Mouse (Mus musculus) intestine, postnatal 0 days (tissue): ENCODE measurements around the gene Klhdc8a. TPM values are rescaled to one million over a fixed set of nuclear protein-coding genes. Genes with fewer than 3 reads are reported as not detected.
A peak's percentile ranks its signal among the peaks of the same experiment; 100 is the strongest.

Source experiments
- ATAC-seq: fragments of 200-750 bp; cut with Nextera tagmentation; 2 replicates; pipeline ENCODE4 v1.8.0; 2017; ENCODE audit warnings: mild to moderate bottlenecking, moderate TSS enrichment, moderate library complexity
- H3K27ac ChIP-seq: fragments of 300-500 bp; sonication (generic); 2 replicates; pipeline ENCODE4 v1.5.1; 2014; ENCODE audit warnings: mild to moderate bottlenecking, low read depth, low read length, moderate library complexity
- H3K27me3 ChIP-seq: fragments of 300-500 bp; sonication (generic); replicated peaks from 2 replicates; pipeline ENCODE4 v1.6.1; 2014; ENCODE audit warnings: low read length, mixed read lengths; ENCODE audit not compliant: control insufficient read depth, insufficient read depth
- H3K36me3 ChIP-seq: fragments of 300-500 bp; sonication (generic); 2 replicates; pipeline ENCODE4 v1.6.1; 2014; ENCODE audit warnings: mild to moderate bottlenecking, moderate library complexity; ENCODE audit not compliant: control insufficient read depth, insufficient read depth
- H3K4me1 ChIP-seq: fragments of 300-500 bp; sonication (generic); replicated peaks from 2 replicates; pipeline ENCODE4 v1.6.1; 2014; ENCODE audit warnings: antibody characterized with exemption, low read length, mixed read lengths; ENCODE audit not compliant: control insufficient read depth, insufficient read depth
- H3K4me2 ChIP-seq: fragments of 300-500 bp; sonication (generic); replicated peaks from 2 replicates; pipeline ENCODE4 v1.6.1; 2014; ENCODE audit warnings: low read depth, mild to moderate bottlenecking, moderate library complexity
- H3K4me3 ChIP-seq: fragments of 300-500 bp; sonication (generic); 2 replicates; pipeline ENCODE4 v1.5.1; 2014; ENCODE audit warnings: low read depth, low read length
- H3K9ac ChIP-seq: fragments of 300-500 bp; sonication (generic); 2 replicates; pipeline ENCODE4 v1.6.1; 2014; ENCODE audit warnings: mild to moderate bottlenecking, low read depth, low read length
- H3K9me3 ChIP-seq: fragments of 300-500 bp; sonication (generic); 2 replicates; pipeline ENCODE4 v1.6.1; 2016; ENCODE audit warnings: mixed run types; ENCODE audit not compliant: control insufficient read depth
- CTCF ChIP-seq: sonication (generic); IDR thresholded peaks from 2 replicates; pipeline ENCODE4 v1.5.1; 2016; ENCODE audit warnings: low read depth, mild to moderate bottlenecking, control low read depth, antibody characterized with exemption, moderate library complexity
- WGBS: fragments of 180-500 bp; shearing (Covaris S2); extraction: QIAGEN DNeasy Blood & Tissue Kit; methylation state at CpG from one replicate; pipeline ENCODE4 v1.1.7; 2014; 5-methylcytosine and 5-hydroxymethylcytosine counted together
- polyA plus RNA-seq: library from polyadenylated mRNA; unstranded; fragments of >200 nt; fragmentation: Nextera tagmentation; extraction: Ambion mirVana; gene quantifications from 2 replicates; pipeline ENCODE4 v1.2.1, GENCODE M21; 2015

The Klhdc8a gene
- polyA plus RNA-seq, 1 experiment from 2014 or later = 0.51 TPM

- Histone ChIP-seq H3K9me3 (no peaks in the 10 kb centered on the region), H3K4me2 (no peak overlapping the region), H3K4me3 (no peak overlapping the region), H3K9ac (no peak overlapping the region), H3K27ac (no peak overlapping the region), H3K4me1 (no peaks in the 10 kb centered on the region), H3K27me3 (peaks cover 3% of the 10 kb centered on the region; the same call in 1 of the 2 replicates), H3K36me3 (no peaks in the 10 kb centered on the region)
- 37% methylated on average over 9 of the region's 9 CpGs for WGBS
- ATAC-seq = no peak
- no peak for TF ChIP-seq CTCF
Measured at GRCm38 (mm10) chr1:132304618-132305214, 6.3 kb downstream of the Klhdc8a start.

- peak; percentile 81 for TF ChIP-seq CTCF
Measured at GRCm38 (mm10) chr1:132306160-132306559, 7.7 kb downstream of the Klhdc8a start.

GRCm38 (mm10) chr1:132306808-132307207 lies 8.4 kb downstream of the Klhdc8a start:
- Histone ChIP-seq H3K9me3 (no peaks in the 10 kb centered on the region), H3K27me3 (no peaks in the 10 kb centered on the region), H3K4me2 (no peak overlapping the region), H3K4me3 (no peak overlapping the region), H3K27ac (no peak overlapping the region), H3K4me1 (no peaks in the 10 kb centered on the region), H3K36me3 (no peaks in the 10 kb centered on the region), H3K9ac (no peak overlapping the region)
- 16% methylated on average over 4 of the region's 4 CpGs for WGBS
- TF ChIP-seq CTCF = no peak
- no peak for ATAC-seq

More at GRCm38 (mm10) chr1:132306160-132306559, 7.7 kb downstream of the Klhdc8a start:
- H3K4me1 ChIP-seq = no peaks in the 10 kb centered on the region
- H3K4me3 ChIP-seq = no peak overlapping the region
- H3K36me3 ChIP-seq = no peaks in the 10 kb centered on the region
- no peak overlapping the region for H3K9ac ChIP-seq
- ATAC-seq = no peak
- H3K27ac ChIP-seq = no peak overlapping the region
- H3K9me3 ChIP-seq = no peaks in the 10 kb centered on the region
- H3K4me2 ChIP-seq = no peak overlapping the region
- 40% methylated on average over 4 of the region's 4 CpGs for WGBS
- no peaks in the 10 kb centered on the region for H3K27me3 ChIP-seq

- Histone ChIP-seq H3K36me3 (no peaks in the 10 kb centered on the region), H3K27ac (no peak overlapping the region), H3K9me3 (no peaks in the 10 kb centered on the region), H3K9ac (no peak overlapping the region), H3K4me3 (no peak overlapping the region), H3K27me3 (no peaks in the 10 kb centered on the region), H3K4me1 (no peaks in the 10 kb centered on the region), H3K4me2 (no peak overlapping the region)
- ATAC-seq = no peak
- TF ChIP-seq CTCF = 0 out of 2 replicates have a peak, but pooled peaks have one; percentile 2
- 87% methylated on average over 6 of the region's 6 CpGs for WGBS
Measured at GRCm38 (mm10) chr1:132307962-132308361, 9.5 kb downstream of the Klhdc8a start.

GRCm38 (mm10) chr1:132308674-132309073 lies 10.2 kb downstream of the Klhdc8a start:
- H3K4me1 ChIP-seq = no peaks in the 10 kb centered on the region
- no peak for ATAC-seq
- H3K4me3 ChIP-seq = no peak overlapping the region
- no peak overlapping the region for H3K4me2 ChIP-seq
- H3K9me3 ChIP-seq = no peaks in the 10 kb centered on the region
- 85% methylated on average over 7 of the region's 7 CpGs for WGBS
- H3K36me3 ChIP-seq = no peaks in the 10 kb centered on the region
- H3K9ac ChIP-seq = no peak overlapping the region
- no peaks in the 10 kb centered on the region for H3K27me3 ChIP-seq
- H3K27ac ChIP-seq = no peak overlapping the region
- no peak for TF ChIP-seq CTCF

- ATAC-seq = no peak
- no peaks in the 10 kb centered on the region for H3K27me3 ChIP-seq
- no peak overlapping the region for H3K9ac ChIP-seq
- H3K4me1 ChIP-seq = no peaks in the 10 kb centered on the region; the same call in 1 of the 2 replicates
- H3K27ac ChIP-seq = no peak overlapping the region
- H3K9me3 ChIP-seq = no peaks in the 10 kb centered on the region
- no peak overlapping the region for H3K4me2 ChIP-seq
- H3K4me3 ChIP-seq = no peak overlapping the region
- 52% methylated on average over 7 of the region's 7 CpGs for WGBS
- H3K36me3 ChIP-seq = no peaks in the 10 kb centered on the region
- no peak for TF ChIP-seq CTCF
Measured at GRCm38 (mm10) chr1:132310754-132311153, 12.3 kb downstream of the Klhdc8a start.
